Mouse (Mus musculus) midbrain, embryonic 11.5 days (tissue): ENCODE measurements at regions not wholly inside any gene's neighbourhood (a gene's known extent, or its start where the extent isn't known, plus 50 kb on each side); places are given as distances from the start of the nearest gene placed in this dataset.

Experiments
- ATAC-seq: fragments of 200-750 bp; cut with Nextera tagmentation; 2 replicates; pipeline ENCODE4 v1.8.0; 2017; ENCODE audit warnings: moderate TSS enrichment, moderate library complexity; ENCODE audit not compliant: low FRiP score
- DNase-seq: peaks from one replicate; pipeline ENCODE4 v3.0.0; 2015; ENCODE audit warnings: low spot score; ENCODE audit errors: missing footprints
- H3K27ac ChIP-seq: fragments of 300-500 bp; sonication (generic); 2 replicates; pipeline ENCODE4 v1.5.1; 2014; ENCODE audit warnings: low read depth, low read length
- H3K27me3 ChIP-seq: fragments of 300-500 bp; sonication (generic); 2 replicates; pipeline ENCODE4 v1.6.1; 2014; ENCODE audit warnings: mild to moderate bottlenecking, low read length, moderate library complexity, mixed read lengths; ENCODE audit not compliant: control insufficient read depth, insufficient read depth
- H3K36me3 ChIP-seq: fragments of 300-500 bp; sonication (generic); 2 replicates; pipeline ENCODE4 v1.6.1; 2014; ENCODE audit warnings: mild to moderate bottlenecking, low read length, moderate library complexity, mixed read lengths; ENCODE audit not compliant: control insufficient read depth, insufficient read depth
- H3K4me1 ChIP-seq: fragments of 300-500 bp; sonication (generic); 2 replicates; pipeline ENCODE4 v1.6.1; 2014; ENCODE audit warnings: low read length; ENCODE audit not compliant: control insufficient read depth, insufficient read depth
- H3K4me2 ChIP-seq: fragments of 300-500 bp; sonication (generic); 2 replicates; pipeline ENCODE4 v1.6.1; 2014; ENCODE audit warnings: mild to moderate bottlenecking, moderate library complexity
- H3K4me3 ChIP-seq: fragments of 300-500 bp; sonication (generic); 2 replicates; pipeline ENCODE4 v1.5.1; 2014; ENCODE audit warnings: low read depth, low read length
- H3K9ac ChIP-seq: fragments of 300-500 bp; sonication (generic); 2 replicates; pipeline ENCODE4 v1.6.1; 2014; ENCODE audit warnings: low read length
- H3K9me3 ChIP-seq: fragments of 300-500 bp; sonication (generic); 2 replicates; pipeline ENCODE4 v1.6.1; 2016; ENCODE audit warnings: low read length; ENCODE audit not compliant: control insufficient read depth
- WGBS: fragments of 180-500 bp; shearing (Covaris S2); extraction: QIAGEN DNeasy Blood & Tissue Kit; methylation state at CpG from one replicate; pipeline ENCODE4 v1.1.7; 2014; 5-methylcytosine and 5-hydroxymethylcytosine counted together

- Histone ChIP-seq H3K27me3 (no peaks in the 10 kb centered on the region), H3K4me1 (no peaks in the 10 kb centered on the region), H3K4me2 (no peak overlapping the region), H3K9ac (no peak overlapping the region), H3K27ac (no peak overlapping the region), H3K4me3 (no peak overlapping the region), H3K9me3 (no peaks in the 10 kb centered on the region), H3K36me3 (no peaks in the 10 kb centered on the region)
- 83% methylated on average over 8 of the region's 8 CpGs for WGBS
- ATAC-seq = no peak
- DNase-seq = no peak
Measured at GRCm38 (mm10) chr7:36262124-36262710, 435.7 kb upstream of the Tshz3 start.

- H3K4me3 ChIP-seq = no peak overlapping the region
- H3K27me3 ChIP-seq = no peaks in the 10 kb centered on the region
- H3K9ac ChIP-seq = no peak overlapping the region
- no peaks in the 10 kb centered on the region for H3K9me3 ChIP-seq
- DNase-seq = no peak
- no peak overlapping the region for H3K4me2 ChIP-seq
- H3K4me1 ChIP-seq = no peaks in the 10 kb centered on the region
- ATAC-seq = no peak
- H3K27ac ChIP-seq = no peak overlapping the region
- H3K36me3 ChIP-seq = no peaks in the 10 kb centered on the region
- 95% methylated on average over 15 of the region's 15 CpGs for WGBS
Measured at GRCm38 (mm10) chr7:36257102-36257501, 440.8 kb upstream of the Tshz3 start.

GRCm38 (mm10) chr7:36247356-36247755, 444.6 kb upstream of the Zfp507 start:
- Histone ChIP-seq H3K27ac (no peak overlapping the region), H3K36me3 (no peaks in the 10 kb centered on the region), H3K4me3 (no peak overlapping the region), H3K4me1 (no peaks in the 10 kb centered on the region), H3K27me3 (no peaks in the 10 kb centered on the region), H3K9ac (no peak overlapping the region), H3K9me3 (no peaks in the 10 kb centered on the region), H3K4me2 (no peak overlapping the region)
- ATAC-seq (no peak), DNase-seq (no peak)

- Histone ChIP-seq H3K4me2 (no peak overlapping the region), H3K9ac (no peak overlapping the region), H3K27me3 (no peaks in the 10 kb centered on the region), H3K36me3 (no peaks in the 10 kb centered on the region), H3K9me3 (no peaks in the 10 kb centered on the region), H3K4me3 (no peak overlapping the region), H3K4me1 (no peaks in the 10 kb centered on the region), H3K27ac (no peak overlapping the region)
- ATAC-seq (no peak), DNase-seq (no peak)
- WGBS = 95% methylated on average over 2 of the region's 2 CpGs
Measured at GRCm38 (mm10) chr7:36236673-36237072, 433.9 kb upstream of the Zfp507 start.

- Histone ChIP-seq H3K27me3 (no peaks in the 10 kb centered on the region), H3K4me3 (no peak overlapping the region), H3K36me3 (no peaks in the 10 kb centered on the region), H3K27ac (no peak overlapping the region), H3K4me1 (no peaks in the 10 kb centered on the region), H3K9me3 (no peaks in the 10 kb centered on the region), H3K4me2 (no peak overlapping the region), H3K9ac (no peak overlapping the region)
- DNase-seq (no peak), ATAC-seq (no peak)
Measured at GRCm38 (mm10) chr7:36229031-36229430, 426.2 kb upstream of the Zfp507 start.

- no peaks in the 10 kb centered on the region for H3K4me1 ChIP-seq
- H3K36me3 ChIP-seq = no peaks in the 10 kb centered on the region
- no peaks in the 10 kb centered on the region for H3K27me3 ChIP-seq
- no peak overlapping the region for H3K4me3 ChIP-seq
- WGBS = 94% methylated on average over 8 of the region's 8 CpGs
- H3K27ac ChIP-seq = no peak overlapping the region
- H3K9me3 ChIP-seq = no peaks in the 10 kb centered on the region
- H3K9ac ChIP-seq = no peak overlapping the region
- no peak overlapping the region for H3K4me2 ChIP-seq
- DNase-seq (no peak), ATAC-seq (no peak)
Measured at GRCm38 (mm10) chr7:36224416-36224815, 421.6 kb upstream of the Zfp507 start.

- H3K9me3 ChIP-seq = no peaks in the 10 kb centered on the region
- H3K4me2 ChIP-seq = no peak overlapping the region
- ATAC-seq = no peak
- H3K27me3 ChIP-seq = no peaks in the 10 kb centered on the region
- DNase-seq = no peak
- H3K27ac ChIP-seq = no peak overlapping the region
- no peaks in the 10 kb centered on the region for H3K36me3 ChIP-seq
- H3K4me1 ChIP-seq = no peaks in the 10 kb centered on the region
- WGBS = 61% methylated on average over 2 of the region's 2 CpGs
- H3K4me3 ChIP-seq = no peak overlapping the region
- H3K9ac ChIP-seq = no peak overlapping the region
Measured at GRCm38 (mm10) chr7:36218386-36218785, 415.6 kb upstream of the Zfp507 start.

GRCm38 (mm10) chr7:36210034-36210433, 407.2 kb upstream of the Zfp507 start:
- H3K27ac ChIP-seq = no peak overlapping the region
- WGBS = 96% methylated on average over 4 of the region's 4 CpGs
- no peak overlapping the region for H3K4me2 ChIP-seq
- no peak overlapping the region for H3K4me3 ChIP-seq
- H3K9ac ChIP-seq = no peak overlapping the region
- ATAC-seq = no peak
- no peak for DNase-seq
- H3K27me3 ChIP-seq = no peaks in the 10 kb centered on the region
- H3K36me3 ChIP-seq = no peaks in the 10 kb centered on the region
- no peaks in the 10 kb centered on the region for H3K4me1 ChIP-seq
- no peaks in the 10 kb centered on the region for H3K9me3 ChIP-seq

GRCm38 (mm10) chr7:36207525-36208260, 404.9 kb upstream of the Zfp507 start:
- H3K4me2 ChIP-seq = no peak overlapping the region
- H3K9ac ChIP-seq = no peak overlapping the region
- no peaks in the 10 kb centered on the region for H3K36me3 ChIP-seq
- H3K27me3 ChIP-seq = no peaks in the 10 kb centered on the region
- no peaks in the 10 kb centered on the region for H3K4me1 ChIP-seq
- no peak overlapping the region for H3K27ac ChIP-seq
- WGBS = 91% methylated on average over 17 of the region's 17 CpGs
- no peak for DNase-seq
- no peaks in the 10 kb centered on the region for H3K9me3 ChIP-seq
- no peak overlapping the region for H3K4me3 ChIP-seq
- ATAC-seq = no peak
